Mouse (Mus musculus): ENCODE data around the gene Mtap. TPM values are rescaled to one million over a fixed set of nuclear protein-coding genes. Genes with fewer than 3 reads are reported as not detected.

The Mtap gene
- polyA plus RNA-seq (2012; rRNA removed): 6.4 TPM in 2 replicates

DNA sequence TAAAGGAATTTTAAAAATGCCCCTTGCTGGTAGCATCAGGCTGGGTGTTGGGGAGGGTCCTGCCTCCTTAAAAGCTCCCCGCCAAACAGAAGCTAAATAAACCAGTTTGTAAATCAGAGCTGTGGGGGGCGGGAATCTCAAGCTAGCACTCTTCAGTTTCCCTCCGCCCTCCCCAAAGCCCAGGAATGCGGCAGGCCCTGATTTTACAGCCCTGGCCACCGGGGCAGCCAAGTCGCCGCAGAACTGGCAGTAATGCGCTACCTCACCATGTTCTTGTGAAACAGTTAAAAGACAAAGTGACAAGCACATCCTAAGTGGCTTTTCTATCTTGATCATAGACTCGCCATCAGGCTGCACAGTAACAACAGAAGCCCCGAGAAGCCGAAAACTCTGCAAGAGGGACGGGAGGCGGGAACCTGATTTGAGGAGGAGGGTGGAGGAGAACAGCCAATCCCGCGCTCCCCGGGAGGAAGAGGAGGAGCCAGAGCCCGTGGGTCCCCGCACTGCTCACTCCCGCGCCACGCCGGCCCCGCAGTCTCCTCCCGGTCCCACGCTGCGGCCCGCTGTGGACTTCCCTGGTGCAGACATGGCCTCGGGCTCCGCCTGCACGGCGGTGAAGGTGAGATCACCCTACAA is at the start of gene Mtap:
Mtap (plus strand) TSS at position 217 of the 636 bp plus-strand sequence.

Other genes with a start within 250 kb of the Mtap start
- 0.05 TPM in 2 replicates for gene Cdkn2a, start 157.5 kb downstream of the Mtap start, polyA plus RNA-seq (2012; rRNA removed)
- 0.03 and 0.08 TPM in 2 replicates for gene Cdkn2b, start 173.9 kb downstream of the Mtap start, polyA plus RNA-seq (2012; rRNA removed)

Measured in liver, embryonic 18 days (tissue).